Mouse (Mus musculus) liver, embryonic 14.5 days (tissue): Measurements from ENCODE around the gene Nod2. TPM values are rescaled to one million over a fixed set of nuclear protein-coding genes. Genes with fewer than 3 reads are reported as not detected.

Experiments
- ATAC-seq: fragments of 200-750 bp; cut with Nextera tagmentation; 2 replicates; pipeline ENCODE4 v1.8.0; 2017; ENCODE audit warnings: moderate number of reproducible peaks, mild to moderate bottlenecking, moderate library complexity; ENCODE audit not compliant: insufficient read depth
- DNase-seq, 3 experiments: peaks; one replicate each; pipeline ENCODE4 v3.0.0-alpha.2; 2012 to 2013; ENCODE audit warnings: low read depth in 3 of 3, low spot score in 3 of 3
- H3K27ac ChIP-seq: fragments of 300-500 bp; sonication (generic); 2 replicates; pipeline ENCODE4 v1.5.1; 2014; ENCODE audit warnings: moderate library complexity, mild to moderate bottlenecking, control low read depth, inconsistent platforms
- H3K27me3 ChIP-seq: fragments of 300-500 bp; sonication (generic); 2 replicates; pipeline ENCODE4 v1.6.1; 2014; ENCODE audit warnings: mild to moderate bottlenecking, low read length, moderate library complexity; ENCODE audit not compliant: control insufficient read depth, insufficient read depth
- H3K36me3 ChIP-seq: fragments of 300-500 bp; sonication (generic); replicated peaks from 2 replicates; pipeline ENCODE4 v1.6.1; 2014; ENCODE audit warnings: low read depth; ENCODE audit not compliant: control insufficient read depth, insufficient read depth
- H3K4me1 ChIP-seq, 2 experiments: fragments of 200-500 bp in 1 of 2; fragments of 300-500 bp in 1 of 2; sonication (generic) in 1 of 2; replicated peaks; 2 replicates each; pipeline ENCODE4 v1.6.1; 2012 to 2014; ENCODE audit warnings: antibody characterized with exemption in 1 of 2, inconsistent platforms in 1 of 2, low read length in 1 of 2; ENCODE audit not compliant: control insufficient read depth in 2 of 2, insufficient read depth in 2 of 2
- H3K4me2 ChIP-seq: fragments of 300-500 bp; sonication (generic); 2 replicates; pipeline ENCODE4 v1.6.1; 2014; ENCODE audit warnings: low read depth, mild to moderate bottlenecking, control low read depth, moderate library complexity
- H3K4me3 ChIP-seq, 2 experiments: fragments of 200-500 bp in 1 of 2; fragments of 300-500 bp in 1 of 2; sonication (generic) in 1 of 2; 2 replicates each; pipeline ENCODE4 v1.5.1; 2012 to 2014; ENCODE audit warnings: low read depth in 2 of 2, low read length in 2 of 2, mild to moderate bottlenecking in 2 of 2, control low read depth in 1 of 2, inconsistent platforms in 1 of 2, moderate library complexity in 1 of 2; ENCODE audit not compliant: insufficient read depth in 1 of 2
- H3K9ac ChIP-seq: fragments of 300-500 bp; sonication (generic); replicated peaks from 2 replicates; pipeline ENCODE4 v1.6.1; 2014; ENCODE audit warnings: mild to moderate bottlenecking, control low read depth, moderate library complexity
- H3K9me3 ChIP-seq: fragments of 300-500 bp; sonication (generic); 2 replicates; pipeline ENCODE4 v1.6.1; 2016; ENCODE audit warnings: low read length, mixed read lengths; ENCODE audit not compliant: control insufficient read depth
- CTCF ChIP-seq: IDR thresholded peaks from 2 replicates; pipeline ENCODE4 v1.5.1; 2016; ENCODE audit warnings: antibody characterized with exemption, low read depth, control low read depth
- EP300 ChIP-seq: IDR thresholded peaks from 2 replicates; pipeline ENCODE4 v1.6.1; 2016; ENCODE audit warnings: antibody characterized with exemption, low read depth
- WGBS: fragments of 180-500 bp; shearing (Covaris S2); extraction: QIAGEN DNeasy Blood & Tissue Kit; methylation state at CpG from one replicate; pipeline ENCODE4 v1.1.7; 2014; ENCODE audit not compliant: insufficient replicate concordance; 5-methylcytosine and 5-hydroxymethylcytosine counted together
- polyA plus RNA-seq, 2 experiments: library from polyadenylated mRNA; depleted of rRNA in 1 of 2; stranded (reverse) in 1 of 2; unstranded in 1 of 2; fragments of >200 nt; fragmentation: Nextera tagmentation in 1 of 2; extraction: Ambion mirVana in 1 of 2; gene quantifications; 2 replicates each; pipeline versions ENCODE4 v1.2.1 to v1.2.3; 2012 to 2014

Gene Nod2
- polyA plus RNA-seq, 2 experiments, result 0.04 TPM; not detected in 1

DNA sequence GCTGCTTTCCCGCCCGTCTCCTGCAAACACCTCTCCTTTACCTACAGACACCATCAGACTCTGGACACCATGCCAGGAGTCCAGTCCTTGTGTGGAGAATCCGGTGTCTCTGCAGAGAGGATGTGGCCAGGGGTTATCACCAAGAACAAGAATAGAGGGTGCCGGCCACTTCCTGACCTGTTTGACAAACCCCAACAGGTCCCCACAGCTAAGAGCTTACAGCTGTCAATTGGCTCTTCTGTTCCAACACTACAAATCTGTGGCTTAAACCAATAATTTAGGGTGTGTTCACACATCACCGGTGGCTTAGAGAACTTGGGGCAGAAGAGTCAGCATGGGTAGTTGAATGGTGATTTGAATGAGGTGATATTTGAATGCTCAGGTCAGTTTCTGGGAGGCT lies 28.5 kb upstream of the Nod2 start:
- Histone ChIP-seq H3K4me3 (no peak overlapping the region), H3K36me3 (no peaks in the 10 kb centered on the region), H3K9me3 (no peaks in the 10 kb centered on the region), H3K9ac (no peak overlapping the region), H3K27me3 (no peaks in the 10 kb centered on the region), H3K4me1 (no peaks in the 10 kb centered on the region), H3K4me2 (no peak overlapping the region), H3K27ac (no peak overlapping the region)
- DNase-seq (no peak), ATAC-seq (no peak)
- 12% methylated on average over 5 of the region's 5 CpGs for WGBS
- TF ChIP-seq EP300 (no peak), CTCF (no peak)

DNA sequence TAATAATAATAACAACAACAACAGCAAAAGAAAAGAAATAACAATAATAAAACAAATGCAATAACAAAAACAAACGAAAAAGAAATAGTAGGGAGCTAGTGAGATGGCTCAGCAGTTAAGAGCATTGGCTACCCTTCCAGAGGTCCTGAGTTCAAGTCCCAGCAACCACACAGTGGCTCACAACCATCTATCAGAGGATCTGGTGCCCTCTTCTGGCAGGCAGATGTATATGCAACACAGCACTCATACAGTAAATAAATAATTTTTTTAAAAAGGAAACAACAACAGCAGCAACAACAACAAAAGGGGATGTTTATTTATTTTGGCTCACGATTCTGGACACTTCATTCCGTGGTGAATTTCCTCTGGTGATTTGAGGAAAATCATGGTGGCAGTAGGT lies 27.6 kb upstream of the Nod2 start:
- Histone ChIP-seq H3K4me1 (no peaks in the 10 kb centered on the region), H3K4me2 (no peak overlapping the region), H3K4me3 (no peak overlapping the region), H3K27me3 (no peaks in the 10 kb centered on the region), H3K27ac (no peak overlapping the region), H3K9ac (no peak overlapping the region), H3K9me3 (no peaks in the 10 kb centered on the region), H3K36me3 (no peaks in the 10 kb centered on the region)
- 35% methylated on average over 3 of the region's 3 CpGs for WGBS
- ATAC-seq (no peak), DNase-seq (no peak)
- no peak for TF ChIP-seq EP300
- TF ChIP-seq CTCF, result peak; percentile 48

DNA sequence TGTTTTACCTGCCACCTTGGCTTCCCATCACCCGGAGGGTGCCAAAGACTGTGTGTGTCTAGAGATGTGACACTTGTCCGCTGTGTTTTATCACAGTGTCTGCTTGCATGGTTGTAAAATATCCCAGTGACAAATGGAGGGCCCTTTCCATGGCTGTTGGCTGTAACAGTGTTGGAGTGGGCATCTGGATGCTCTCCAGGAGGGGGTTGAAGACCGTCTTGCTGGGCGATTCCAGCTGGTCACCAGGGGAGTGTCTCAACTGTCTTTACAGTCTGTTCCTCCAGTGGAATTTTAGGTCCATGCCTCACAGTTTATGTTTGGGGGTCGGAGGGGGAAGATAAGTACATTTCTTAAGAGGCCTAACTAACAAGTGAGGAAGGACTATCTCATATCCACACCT lies 26.2 kb upstream of the Nod2 start:
- H3K27ac ChIP-seq, result no peak overlapping the region
- no peak overlapping the region for H3K4me2 ChIP-seq
- H3K9me3 ChIP-seq, result no peaks in the 10 kb centered on the region
- no peaks in the 10 kb centered on the region for H3K36me3 ChIP-seq
- ATAC-seq (no peak), DNase-seq (no peak)
- no peaks in the 10 kb centered on the region for H3K27me3 ChIP-seq
- 48% methylated on average over 5 of the region's 5 CpGs for WGBS
- H3K4me3 ChIP-seq, result no peak overlapping the region
- H3K4me1 ChIP-seq, result no peaks in the 10 kb centered on the region
- TF ChIP-seq EP300 (no peak), CTCF (no peak)
- no peak overlapping the region for H3K9ac ChIP-seq

DNA sequence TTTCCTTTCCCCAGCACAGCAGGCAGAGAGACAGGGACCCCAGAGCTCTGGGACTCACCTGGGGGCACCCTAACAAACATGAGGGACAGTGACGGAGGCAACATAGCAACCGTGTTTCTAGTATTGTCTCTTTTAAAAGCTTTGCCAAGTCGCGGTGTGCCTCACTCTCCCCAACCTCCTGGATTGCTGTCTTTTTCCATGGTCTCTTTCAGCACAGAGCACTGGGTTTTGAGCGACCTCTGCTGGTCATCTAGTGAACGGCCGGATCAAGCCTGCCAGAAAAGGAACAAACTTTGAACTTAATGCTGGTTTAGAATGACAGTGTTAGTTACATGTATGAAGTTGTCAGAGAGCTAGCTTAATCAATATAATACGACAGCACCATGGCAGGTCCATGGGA lies 25.7 kb upstream of the Nod2 start:
- Histone ChIP-seq H3K4me2 (no peak overlapping the region), H3K27ac (no peak overlapping the region), H3K36me3 (no peaks in the 10 kb centered on the region), H3K27me3 (no peaks in the 10 kb centered on the region; the same call in none of the 2 replicates), H3K9me3 (no peaks in the 10 kb centered on the region), H3K4me1 (no peaks in the 10 kb centered on the region), H3K9ac (no peak overlapping the region), H3K4me3 (no peak overlapping the region)
- DNase-seq (peak in 2 of 3 experiments; percentile 12 to 35), ATAC-seq (no peak)
- TF ChIP-seq EP300, result no peak
- TF ChIP-seq CTCF, result peak; percentile 86
- 1% methylated on average over 8 of the region's 8 CpGs for WGBS

DNA sequence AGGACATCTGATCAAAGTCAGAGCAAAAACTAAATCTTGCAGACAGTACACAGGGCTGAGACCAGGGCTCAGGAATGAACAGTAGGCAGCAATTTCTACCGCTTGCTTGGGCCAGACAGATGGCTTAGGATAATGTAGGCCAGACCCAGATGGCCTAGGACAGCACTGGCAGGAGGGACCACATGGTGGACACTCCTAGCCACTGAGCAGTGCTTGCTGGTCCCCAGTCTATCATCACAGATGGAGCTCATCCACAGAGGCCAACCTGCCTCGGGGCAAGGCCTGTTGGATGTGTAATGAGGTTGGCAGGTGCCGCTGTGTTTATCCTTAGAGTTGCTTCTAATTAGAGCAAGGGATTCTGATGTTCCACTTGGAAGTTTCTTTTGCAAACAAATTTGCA lies 23.8 kb upstream of the Nod2 start:
- Histone ChIP-seq H3K4me3 (no peak overlapping the region), H3K27ac (no peak overlapping the region), H3K4me1 (no peaks in the 10 kb centered on the region), H3K27me3 (peaks cover 14% of the 10 kb centered on the region), H3K9ac (no peak overlapping the region), H3K36me3 (no peaks in the 10 kb centered on the region), H3K9me3 (no peaks in the 10 kb centered on the region), H3K4me2 (no peak overlapping the region)
- WGBS, result 64% methylated on average over 3 of the region's 3 CpGs
- ATAC-seq (no peak), DNase-seq (no peak)
- TF ChIP-seq EP300, result no peak
- TF ChIP-seq CTCF, result no peak
